Mouse (Mus musculus) adrenal gland, postnatal 10 days (tissue): ENCODE measurements at regions not wholly inside any gene's neighbourhood (a gene's known extent, or its start where the extent isn't known, plus 50 kb on each side); places are given as distances from the start of the nearest gene placed in this dataset. TPM values are rescaled to one million over a fixed set of nuclear protein-coding genes. Genes with fewer than 3 reads are reported as not detected.

Experiments
- microRNA-seq: library from miRNA; unstranded; fragments of <30 nt; microRNA quantifications from one replicate; pipeline ENCODE4 v1.2.0, GENCODE M21; 2021

Small RNA genes lying in the stretch of these regions (microRNA-seq; reads per million reads assigned to microRNA genes)
- gene Mir6350: not detected
